Mouse (Mus musculus) midbrain, postnatal 0 days (tissue): ENCODE measurements around the gene Etfb. TPM values are rescaled to one million over a fixed set of nuclear protein-coding genes. Genes with fewer than 3 reads are reported as not detected.

Source experiments
- ATAC-seq: fragments of 200-750 bp; cut with Nextera tagmentation; 2 replicates; pipeline ENCODE4 v1.8.0; 2017; ENCODE audit warnings: moderate number of reproducible peaks, mild to moderate bottlenecking, moderate TSS enrichment, moderate library complexity; ENCODE audit not compliant: low FRiP score
- DNase-seq: peaks from one replicate; pipeline ENCODE4 v3.0.0-alpha.2; 2015; ENCODE audit warnings: low spot score
- H3K27ac ChIP-seq: fragments of 300-500 bp; sonication (generic); 2 replicates; pipeline ENCODE4 v1.5.1; 2014; ENCODE audit warnings: low read depth, mild to moderate bottlenecking, low read length, mixed read lengths
- H3K27me3 ChIP-seq: fragments of 300-500 bp; sonication (generic); 2 replicates; pipeline ENCODE4 v1.6.1; 2014; ENCODE audit warnings: low read length, control low read depth, mixed read lengths; ENCODE audit not compliant: insufficient read depth
- H3K36me3 ChIP-seq: fragments of 300-500 bp; sonication (generic); 2 replicates; pipeline ENCODE4 v1.6.1; 2014; ENCODE audit warnings: low read length, control low read depth, mixed read lengths; ENCODE audit not compliant: insufficient read depth
- H3K4me1 ChIP-seq: fragments of 300-500 bp; sonication (generic); 2 replicates; pipeline ENCODE4 v1.6.1; 2014; ENCODE audit warnings: mild to moderate bottlenecking, control low read depth, antibody characterized with exemption, low read length, mixed read lengths; ENCODE audit not compliant: insufficient read depth
- H3K4me2 ChIP-seq: fragments of 300-500 bp; sonication (generic); 2 replicates; pipeline ENCODE4 v1.6.1; 2014; ENCODE audit warnings: low read depth, mild to moderate bottlenecking, low read length, mixed read lengths; ENCODE audit not compliant: poor library complexity, severe bottlenecking
- H3K4me3 ChIP-seq: fragments of 300-500 bp; sonication (generic); 2 replicates; pipeline ENCODE4 v1.5.1; 2014; ENCODE audit warnings: low read depth, mild to moderate bottlenecking, low read length, moderate library complexity
- H3K9ac ChIP-seq: fragments of 300-500 bp; sonication (generic); replicated peaks from 2 replicates; pipeline ENCODE4 v1.6.1; 2014; ENCODE audit warnings: mild to moderate bottlenecking, low read length, moderate library complexity, mixed read lengths; ENCODE audit not compliant: poor library complexity, severe bottlenecking
- H3K9me3 ChIP-seq: fragments of 300-500 bp; sonication (generic); 2 replicates; pipeline ENCODE4 v1.6.1; 2016; ENCODE audit warnings: low read length, control low read depth
- CTCF ChIP-seq: IDR thresholded peaks from 2 replicates; pipeline ENCODE4 v1.5.1; 2016; ENCODE audit warnings: antibody characterized with exemption, mild to moderate bottlenecking
- WGBS: fragments of 180-500 bp; shearing (Covaris S2); extraction: QIAGEN DNeasy Blood & Tissue Kit; methylation state at CpG from one replicate; pipeline ENCODE4 v1.1.7; 2014; 5-methylcytosine and 5-hydroxymethylcytosine counted together
- polyA plus RNA-seq: library from polyadenylated mRNA; unstranded; fragments of >200 nt; fragmentation: Nextera tagmentation; extraction: Ambion mirVana; gene quantifications from 2 replicates; pipeline ENCODE4 v1.2.1, GENCODE M21; 2015
- total RNA-seq: library from RNA; depleted of rRNA; stranded (reverse); fragments of >200 nt; gene quantifications from 2 replicates; pipeline ENCODE4 v1.2.3, GENCODE M21; 2014

Gene Etfb
- total and polyA plus RNA-seq, 2 experiments from 2014 or later: 28.6 to 94.0 TPM

DNA sequence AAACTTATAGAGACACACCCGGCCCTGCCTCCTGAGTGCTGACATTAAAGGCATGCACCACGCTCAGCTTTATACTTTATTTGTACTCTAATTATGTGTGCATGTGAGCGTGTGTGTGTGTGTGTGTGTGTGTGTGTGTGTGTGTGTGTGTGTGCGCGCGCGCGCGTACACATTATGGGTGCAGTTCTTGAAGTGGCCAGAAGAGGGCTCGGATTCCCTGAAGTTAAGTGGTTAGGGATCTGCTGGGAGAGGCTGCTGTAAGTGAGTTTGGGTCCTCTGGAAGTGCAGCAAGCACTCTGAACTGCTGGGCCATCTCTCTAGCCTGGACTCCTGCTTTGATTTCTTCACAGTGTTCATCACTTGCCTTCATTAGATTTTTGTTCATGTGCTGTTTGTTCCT lies 26.6 kb upstream of the Etfb start:
- 88% methylated on average over 10 of the region's 10 CpGs for WGBS
- Histone ChIP-seq H3K4me2 (no peak overlapping the region), H3K9me3 (no peaks in the 10 kb centered on the region), H3K9ac (no peak overlapping the region), H3K4me3 (no peak overlapping the region), H3K36me3 (no peaks in the 10 kb centered on the region), H3K27ac (no peak overlapping the region), H3K4me1 (no peaks in the 10 kb centered on the region), H3K27me3 (no peaks in the 10 kb centered on the region)
- TF ChIP-seq CTCF: no peak
- no peak for DNase-seq
- ATAC-seq: no peak

- ATAC-seq (peak; percentile 91), DNase-seq (peak; percentile 78)
- H3K4me3 ChIP-seq: no peak overlapping the region
- no peak overlapping the region for H3K9ac ChIP-seq
- H3K4me2 ChIP-seq: peak overlapping the region; percentile 36
- no peak overlapping the region for H3K27ac ChIP-seq
- H3K4me1 ChIP-seq: no peaks in the 10 kb centered on the region
- no peaks in the 10 kb centered on the region for H3K27me3 ChIP-seq
- no peaks in the 10 kb centered on the region for H3K9me3 ChIP-seq
- peak; percentile 92 for TF ChIP-seq CTCF
- WGBS: 10% methylated on average over 11 of the region's 11 CpGs
- no peaks in the 10 kb centered on the region for H3K36me3 ChIP-seq
Observed at GRCm38 (mm10) chr7:43422995-43423617, 20.8 kb upstream of the Etfb start.

- ATAC-seq (no peak), DNase-seq (no peak)
- Histone ChIP-seq H3K4me3 (no peak overlapping the region), H3K36me3 (no peaks in the 10 kb centered on the region), H3K27ac (no peak overlapping the region), H3K9ac (no peak overlapping the region), H3K4me1 (no peaks in the 10 kb centered on the region), H3K9me3 (no peaks in the 10 kb centered on the region), H3K27me3 (no peaks in the 10 kb centered on the region), H3K4me2 (no peak overlapping the region)
- WGBS: 51% methylated on average over 3 of the region's 3 CpGs
- TF ChIP-seq CTCF: no peak
Observed at GRCm38 (mm10) chr7:43423991-43424625, 19.8 kb upstream of the Etfb start.

- WGBS: 86% methylated on average over 8 of the region's 8 CpGs
Observed at GRCm38 (mm10) chr7:43427406-43427805, 16.5 kb upstream of the Etfb start, which contains the start of gene Lim2. TSS of gene Lim2 (plus strand) at chr7:43427670.

DNA sequence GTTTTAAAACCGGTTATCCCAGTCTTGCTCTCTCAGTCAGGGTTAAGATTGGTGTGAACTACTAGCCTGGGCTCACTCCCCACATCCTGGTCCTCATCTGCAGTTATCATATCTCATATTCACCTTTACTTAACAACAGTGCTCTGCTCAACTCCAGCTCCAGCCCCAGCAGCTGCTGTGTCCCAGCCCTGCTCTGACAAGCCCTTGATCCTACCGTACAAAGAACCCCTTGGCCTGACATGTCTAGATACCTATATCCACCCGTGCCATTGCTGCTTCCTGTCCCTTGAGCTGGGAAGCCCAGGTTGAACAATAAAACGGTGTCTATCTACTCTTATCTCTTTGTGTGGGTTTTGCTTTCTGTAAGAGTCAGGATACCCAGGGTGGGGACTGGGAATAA lies 14.4 kb upstream of the Etfb start:
- H3K36me3 ChIP-seq: no peaks in the 10 kb centered on the region
- no peaks in the 10 kb centered on the region for H3K4me1 ChIP-seq
- no peak overlapping the region for H3K4me3 ChIP-seq

More at GRCm38 (mm10) chr7:43427406-43427805, 16.5 kb upstream of the Etfb start, which contains the start of gene Lim2:
- Histone ChIP-seq H3K4me1 (no peaks in the 10 kb centered on the region), H3K27me3 (no peaks in the 10 kb centered on the region), H3K36me3 (no peaks in the 10 kb centered on the region), H3K9me3 (no peaks in the 10 kb centered on the region), H3K27ac (no peak within 1 kb of the TSS), H3K9ac (no peak within 1 kb of the TSS), H3K4me3 (no peak within 1 kb of the TSS), H3K4me2 (no peak within 1 kb of the TSS)
- ATAC-seq (no peak), DNase-seq (no peak)
- no peak for TF ChIP-seq CTCF

DNA sequence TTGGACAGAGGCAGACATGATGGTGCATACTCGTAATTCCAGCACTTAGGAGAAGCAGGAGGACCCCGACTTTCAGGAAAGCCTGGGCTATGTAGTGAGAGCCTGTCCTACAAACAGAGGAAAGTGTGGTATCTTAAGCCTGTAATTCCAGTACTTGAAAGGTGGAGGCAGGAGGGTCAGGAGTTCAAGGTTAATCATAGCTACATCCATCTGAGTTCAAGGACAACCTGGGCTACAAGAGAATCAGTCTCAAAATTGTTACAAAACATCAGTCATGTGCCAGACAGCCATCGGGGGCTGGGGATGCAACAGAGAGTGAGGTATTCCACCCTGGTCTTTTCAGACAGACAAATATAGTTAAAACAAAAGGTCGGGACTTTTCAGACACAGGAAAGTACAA lies 11.0 kb upstream of the Etfb start:
- H3K36me3 ChIP-seq: no peaks in the 10 kb centered on the region
- H3K9ac ChIP-seq: no peak overlapping the region
- H3K27ac ChIP-seq: no peak overlapping the region
- H3K4me3 ChIP-seq: no peak overlapping the region
- no peaks in the 10 kb centered on the region for H3K27me3 ChIP-seq
- ATAC-seq: no peak
- no peak for DNase-seq
- no peak for TF ChIP-seq CTCF
- H3K4me2 ChIP-seq: no peak overlapping the region
- no peaks in the 10 kb centered on the region for H3K4me1 ChIP-seq
- WGBS: 75% methylated on average over 4 of the region's 4 CpGs
- no peaks in the 10 kb centered on the region for H3K9me3 ChIP-seq

More for the DNA sequence above, 14.4 kb upstream of the Etfb start:
- H3K27ac ChIP-seq: no peak overlapping the region
- no peaks in the 10 kb centered on the region for H3K9me3 ChIP-seq
- 56% methylated on average over 4 of the region's 4 CpGs for WGBS
- H3K9ac ChIP-seq: no peak overlapping the region
- TF ChIP-seq CTCF: no peak
- no peak overlapping the region for H3K4me2 ChIP-seq
- ATAC-seq (no peak), DNase-seq (no peak)
- no peaks in the 10 kb centered on the region for H3K27me3 ChIP-seq
